Mouse (Mus musculus) liver, embryonic 14.5 days (tissue): Measurements from ENCODE around the gene Cryaa.

Experiments used
- CTCF ChIP-seq: IDR thresholded peaks from 2 replicates; pipeline ENCODE4 v1.5.1; 2016; ENCODE audit warnings: antibody characterized with exemption, low read depth, control low read depth
- EP300 ChIP-seq: IDR thresholded peaks from 2 replicates; pipeline ENCODE4 v1.6.1; 2016; ENCODE audit warnings: antibody characterized with exemption, low read depth

DNA sequence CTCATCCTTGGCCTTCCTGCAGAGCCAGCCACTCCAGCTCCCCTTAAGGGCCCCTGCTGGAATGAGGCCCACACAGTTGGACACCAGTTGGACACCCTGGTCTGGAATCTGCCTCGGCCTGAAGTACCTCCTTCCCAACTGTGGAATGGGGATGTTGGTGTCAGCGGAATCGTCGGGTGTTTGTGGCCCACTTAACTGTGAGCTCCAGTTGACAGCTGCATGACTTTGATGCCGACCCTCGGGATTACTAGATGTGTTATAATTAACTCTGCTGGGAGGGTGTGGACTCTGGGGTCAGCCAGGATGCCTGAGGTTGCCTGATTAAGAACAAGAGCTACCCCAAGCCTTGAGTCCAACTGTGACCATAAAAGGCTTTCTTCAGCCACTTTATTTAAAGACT, 53.4 kb downstream of the Cryaa start:
- TF ChIP-seq CTCF: no peak
- no peak for TF ChIP-seq EP300
